Mouse (Mus musculus) right cerebral cortex, postnatal 4 days (tissue): ENCODE data around the gene Rnf150.

Experiments
- DNase-seq: peaks from one replicate; pipeline ENCODE4 v3.0.0-alpha.2; 2022

The Rnf150 gene

GRCm38 (mm10) chr8:82863041-82863744 is at the start of gene Rnf150:
Rnf150 (plus strand) TSS chr8:82863356.
- peak; percentile 85 for DNase-seq

DNA sequence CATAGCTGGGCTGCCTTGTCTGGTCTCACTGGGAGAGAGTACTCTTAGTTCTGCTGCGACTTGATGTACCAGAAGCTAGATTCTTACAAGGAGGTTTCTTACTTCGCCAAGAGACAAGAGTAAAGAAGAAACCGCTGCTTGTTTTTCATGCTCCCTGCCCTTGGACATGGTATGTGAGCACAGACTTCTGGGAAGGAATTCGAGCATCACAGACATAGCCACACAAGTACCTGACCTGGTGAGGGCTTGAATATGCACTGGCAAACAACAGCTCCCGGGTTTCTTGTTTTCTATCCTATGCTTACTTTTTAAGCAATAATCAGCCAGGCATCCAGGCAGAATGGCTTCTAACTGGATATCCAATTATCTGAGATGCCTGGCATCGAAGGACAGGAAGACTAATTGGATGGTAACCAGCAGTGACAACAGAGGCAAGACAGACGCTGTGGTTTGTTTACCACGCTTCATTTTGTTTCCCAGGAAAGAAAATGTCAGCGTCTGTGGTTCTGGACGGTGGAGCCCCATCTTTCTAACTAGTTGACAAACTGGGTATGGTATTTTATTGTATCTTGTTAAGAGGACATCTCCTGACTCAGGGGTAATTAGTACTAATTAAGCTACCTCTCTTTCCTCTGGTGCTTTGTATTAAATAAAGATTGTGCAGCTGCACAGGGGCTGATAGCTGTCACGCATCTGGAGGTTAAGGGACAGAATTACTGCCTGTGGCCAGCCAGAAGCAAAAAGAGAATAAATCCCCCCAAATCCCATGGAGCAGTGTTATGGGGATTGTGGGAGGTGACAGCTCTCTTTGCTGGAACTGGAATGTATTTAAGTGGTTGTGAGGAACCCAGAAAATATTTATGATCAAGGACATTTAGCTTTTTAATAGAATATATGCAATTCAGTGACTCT is 36.8 kb upstream of the Rnf150 start:
- no peak for DNase-seq

- no peak for DNase-seq
These were observed 22.7 kb upstream of the Rnf150 start for GRCm38 (mm10) chr8:82840415-82840814.

- no peak for DNase-seq
These were observed 22.2 kb upstream of the Rnf150 start for GRCm38 (mm10) chr8:82840963-82841362.

DNA sequence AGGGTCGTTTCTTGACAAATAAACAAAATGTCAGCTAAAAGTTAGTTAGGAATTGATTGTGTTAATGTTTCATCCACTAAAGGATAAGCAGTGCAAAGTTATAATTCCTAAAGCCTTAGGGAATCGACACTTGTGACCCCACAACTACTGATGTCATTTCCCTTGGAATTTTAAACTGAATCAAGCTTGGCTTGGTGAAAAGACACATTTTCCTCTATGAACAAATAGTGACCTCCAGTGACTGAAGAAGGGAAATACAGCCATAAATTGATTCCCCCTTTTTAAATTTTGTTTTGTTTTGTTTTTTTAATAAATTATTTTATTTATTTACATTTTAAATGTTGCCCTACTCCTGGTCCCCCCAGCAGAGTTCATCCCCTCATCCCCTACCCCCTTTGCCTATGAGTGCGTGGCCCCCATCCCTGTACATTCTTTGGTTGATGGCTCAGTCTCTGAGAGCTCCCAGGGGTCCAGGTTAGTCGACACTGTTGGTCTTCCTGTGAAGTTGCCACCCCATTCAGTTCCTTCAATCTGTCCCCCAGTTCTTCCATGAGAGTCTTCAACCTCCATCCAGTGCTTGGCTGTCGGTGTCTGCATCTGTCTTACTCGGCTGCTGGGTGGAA is 21.5 kb upstream of the Rnf150 start:
- DNase-seq = no peak

- DNase-seq = no peak
These were observed 19.5 kb upstream of the Rnf150 start for GRCm38 (mm10) chr8:82843697-82844096.

GRCm38 (mm10) chr8:82844413-82844812 is 18.7 kb upstream of the Rnf150 start:
- DNase-seq = no peak

- DNase-seq = no peak
These were observed 17.1 kb upstream of the Rnf150 start for GRCm38 (mm10) chr8:82846098-82846497.

- no peak for DNase-seq
These were observed 16.4 kb upstream of the Rnf150 start for GRCm38 (mm10) chr8:82846730-82847129.

GRCm38 (mm10) chr8:82858541-82859342 is 4.4 kb upstream of the Rnf150 start:
- DNase-seq = no peak

DNA sequence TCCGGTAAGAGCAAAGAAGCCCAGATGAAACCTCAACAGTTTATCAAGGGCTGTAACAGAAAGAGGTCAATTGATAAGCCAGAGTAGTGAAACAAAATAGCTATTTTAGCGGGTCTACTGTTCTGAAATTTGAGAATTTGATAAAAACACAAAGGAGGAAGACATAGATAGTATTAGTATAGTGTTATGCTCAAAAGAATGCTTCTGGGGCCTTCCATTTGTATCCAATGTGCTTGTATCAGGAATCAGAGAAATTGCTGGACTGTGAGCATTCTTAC is 3.9 kb upstream of the Rnf150 start:
- no peak for DNase-seq

DNA sequence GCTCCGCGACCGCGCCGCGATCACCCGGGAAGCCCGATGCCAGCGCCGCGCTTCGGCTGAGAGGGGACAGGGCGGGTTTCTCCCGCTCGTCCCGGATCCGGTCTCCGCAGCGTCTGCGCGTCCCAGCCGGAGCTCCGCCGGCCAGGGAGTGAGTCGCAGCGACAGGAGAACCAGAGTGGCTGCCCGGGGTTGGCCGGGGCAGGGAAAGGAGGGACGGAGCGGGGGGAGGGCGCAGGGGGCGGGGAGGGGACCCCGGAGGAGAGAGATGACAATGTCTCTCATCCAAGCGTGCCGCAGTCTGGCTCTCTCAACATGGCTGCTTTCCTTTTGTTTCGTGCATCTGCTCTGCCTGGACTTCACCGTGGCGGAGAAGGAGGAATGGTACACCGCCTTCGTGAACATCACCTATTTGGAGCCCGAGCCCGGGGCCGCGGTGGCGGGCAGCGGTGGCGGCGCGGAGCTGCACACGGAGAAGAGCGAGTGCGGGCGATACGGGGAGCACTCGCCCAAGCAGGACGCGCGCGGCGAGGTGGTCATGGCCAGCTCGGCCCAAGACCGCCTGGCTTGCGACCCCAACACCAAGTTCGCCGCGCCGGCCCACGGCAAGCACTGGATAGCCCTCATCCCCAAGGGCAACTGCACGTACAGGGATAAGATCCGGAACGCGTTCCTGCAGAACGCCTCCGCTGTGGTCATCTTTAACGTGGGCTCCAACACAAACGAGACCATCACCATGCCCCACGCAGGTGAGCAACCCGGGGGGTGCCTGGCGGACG is 777 bp downstream of the Rnf150 start:
- DNase-seq = peak; percentile 67

- no peak for DNase-seq
These were observed 1.3 kb downstream of the Rnf150 start for GRCm38 (mm10) chr8:82864521-82864818.

GRCm38 (mm10) chr8:82865239-82865638 is 2.1 kb downstream of the Rnf150 start:
- DNase-seq = no peak

- no peak for DNase-seq
These were observed 3.1 kb downstream of the Rnf150 start for GRCm38 (mm10) chr8:82866251-82866650.

DNA sequence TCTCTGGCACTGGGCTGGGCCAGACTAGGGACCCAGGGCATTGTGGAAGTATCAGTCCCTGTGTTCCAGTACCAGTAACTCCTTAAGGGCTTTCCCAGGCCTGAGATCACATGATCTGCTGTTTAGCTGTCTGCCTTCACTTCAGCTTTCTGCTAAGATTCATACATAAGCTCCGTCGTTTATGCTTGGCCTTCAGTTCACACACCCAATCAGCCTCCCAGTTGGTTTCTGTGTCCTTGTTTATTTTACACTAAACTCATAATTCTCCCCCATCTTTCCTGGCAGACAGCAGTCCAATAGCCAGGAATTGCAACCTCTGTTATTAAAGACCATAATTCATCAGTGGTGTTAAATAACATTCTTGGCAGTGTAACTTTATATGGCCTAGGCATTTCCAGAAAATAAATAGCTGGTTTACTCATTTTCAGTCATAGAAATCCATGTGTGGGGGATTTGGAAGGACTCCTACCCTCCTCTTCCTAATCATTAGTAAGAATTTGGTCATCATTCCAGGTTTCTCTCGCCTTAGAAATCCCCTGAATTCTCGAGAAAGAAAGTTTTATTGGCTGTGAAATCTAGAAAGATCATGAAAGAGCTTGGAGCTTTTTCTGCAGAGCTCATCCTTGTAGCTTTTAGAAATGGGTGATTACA is 7.8 kb downstream of the Rnf150 start:
- DNase-seq = no peak

- no peak for DNase-seq
These were observed 8.8 kb downstream of the Rnf150 start for GRCm38 (mm10) chr8:82871986-82872385.

DNA sequence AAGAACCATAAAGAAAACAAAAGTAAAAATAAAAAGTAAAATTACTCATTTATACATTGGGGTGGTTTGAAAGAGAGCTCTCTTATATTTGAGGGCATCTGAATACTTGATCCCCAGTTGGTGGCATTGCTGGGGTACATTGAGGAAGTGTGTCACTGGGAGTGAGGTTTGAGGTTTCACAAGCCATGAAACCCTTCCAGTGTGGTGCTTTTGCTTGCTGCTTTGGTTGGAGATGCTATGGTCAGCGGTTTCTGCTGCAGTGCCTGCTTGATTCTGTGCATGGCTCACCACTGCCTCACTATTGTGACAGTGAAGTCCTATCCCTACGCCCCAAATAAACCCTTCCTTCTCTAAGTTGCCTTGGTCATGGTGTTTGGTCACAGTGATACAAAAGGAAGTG is 10.9 kb downstream of the Rnf150 start:
- DNase-seq = no peak

DNA sequence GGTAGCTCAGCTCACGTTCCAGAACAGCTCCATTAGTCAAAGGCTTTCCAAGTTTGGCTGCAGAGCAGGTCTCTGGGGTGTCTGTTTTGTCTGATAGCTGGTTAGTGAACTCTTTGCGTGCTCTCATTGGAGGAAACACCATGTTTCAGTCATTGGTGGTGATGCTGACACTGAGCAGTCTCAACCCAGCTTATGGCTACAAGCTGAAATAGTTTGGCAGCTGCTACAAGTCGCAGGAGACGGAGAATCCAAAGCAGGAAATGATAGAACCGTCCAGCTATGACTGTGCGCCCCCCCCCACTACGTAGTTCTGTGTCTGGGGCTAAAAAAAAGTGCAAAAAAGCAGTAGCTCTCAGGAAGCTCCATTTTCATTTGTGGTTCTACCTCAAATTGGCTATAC is 12.0 kb downstream of the Rnf150 start:
- no peak for DNase-seq

GRCm38 (mm10) chr8:82884480-82884879 is 21.3 kb downstream of the Rnf150 start:
- no peak for DNase-seq

- no peak for DNase-seq
These were observed 24.1 kb downstream of the Rnf150 start for GRCm38 (mm10) chr8:82887234-82887633.
